Mouse (Mus musculus) stomach, postnatal 0 days (tissue): ENCODE measurements at regions not wholly inside any gene's neighbourhood (a gene's known extent, or its start where the extent isn't known, plus 50 kb on each side); places are given as distances from the start of the nearest gene placed in this dataset.

Experiments used
- CTCF ChIP-seq: IDR thresholded peaks from 2 replicates; pipeline ENCODE4 v1.5.1; 2016; ENCODE audit warnings: antibody characterized with exemption, low read depth, mild to moderate bottlenecking, moderate library complexity
- EP300 ChIP-seq: optimal IDR thresholded peaks from 2 replicates; pipeline ENCODE3; 2016; ENCODE audit warnings: antibody characterized with exemption

DNA sequence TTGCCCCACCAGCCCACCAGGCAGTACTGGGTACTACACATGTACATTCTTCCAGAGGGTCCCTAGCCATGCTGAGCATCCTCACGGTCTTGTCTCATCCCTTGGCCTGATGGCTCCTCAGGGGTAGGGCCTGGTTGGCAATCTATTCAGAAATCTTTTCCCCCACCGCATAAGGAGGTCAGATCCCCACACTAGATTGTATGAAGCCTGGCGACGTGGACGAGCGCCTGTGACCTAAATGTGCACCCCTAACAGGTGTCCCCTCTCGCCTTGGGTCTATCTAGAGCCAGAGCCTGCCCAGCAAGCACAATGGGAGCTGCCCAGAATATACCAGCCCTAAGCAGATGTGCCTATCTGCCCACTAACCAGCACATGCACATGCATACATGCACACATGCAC, 111.4 kb upstream of the Mrps22 start:
- TF ChIP-seq CTCF (no peak), EP300 (no peak)
